Mouse (Mus musculus) G1E (cell line): ENCODE data around the gene Rpl36. TPM values are rescaled to one million over a fixed set of nuclear protein-coding genes. Genes with fewer than 3 reads are reported as not detected.

Experiments used
- ATAC-seq: 2 replicates; pipeline ENCODE4 v1.8.0; 2016; ENCODE audit warnings: mild to moderate bottlenecking; ENCODE audit not compliant: insufficient number of reproducible peaks, poor library complexity, low FRiP score, severe bottlenecking; ENCODE audit errors: extremely low read depth
- DNase-seq: peaks from one replicate; pipeline ENCODE4 v3.0.0; 2012; ENCODE audit warnings: low spot score
- H3K27me3 ChIP-seq: 2 replicates; pipeline ENCODE4 v1.6.1; 2012; ENCODE audit warnings: mild to moderate bottlenecking, low read length, inconsistent platforms; ENCODE audit not compliant: insufficient read depth
- H3K36me3 ChIP-seq: replicated peaks from 2 replicates; pipeline ENCODE3; 2012; ENCODE audit warnings: mild to moderate bottlenecking, inconsistent platforms
- H3K4me1 ChIP-seq: 2 replicates; pipeline ENCODE4 v1.6.1; 2012; ENCODE audit warnings: low read depth, low read length, inconsistent platforms, mixed read lengths; ENCODE audit not compliant: insufficient read depth
- H3K4me3 ChIP-seq: 2 replicates; pipeline ENCODE4 v1.5.1; 2012; ENCODE audit warnings: low read depth, mild to moderate bottlenecking, inconsistent platforms, low read length, moderate library complexity, mixed read lengths
- H3K9me3 ChIP-seq: replicated peaks from 2 replicates; pipeline ENCODE4 v1.6.1; 2012; ENCODE audit warnings: inconsistent platforms
- CTCF ChIP-seq: IDR thresholded peaks from 2 replicates; pipeline ENCODE4 v1.5.1; 2012; ENCODE audit warnings: low read depth, low read length, inconsistent platforms, mixed read lengths
- GATA1 ChIP-seq: IDR thresholded peaks from 2 replicates; pipeline ENCODE4 v1.6.1; 2012; ENCODE audit warnings: borderline replicate concordance, low read length, inconsistent platforms, mixed read lengths
- GATA2 ChIP-seq: IDR thresholded peaks from 2 replicates; pipeline ENCODE4 v1.6.1; 2012; ENCODE audit warnings: low read depth, low read length, inconsistent platforms, borderline replicate concordance
- POLR2AphosphoS5 ChIP-seq: IDR thresholded peaks from 2 replicates; pipeline ENCODE4 v1.6.1; 2012; ENCODE audit warnings: low read depth, low read length, inconsistent platforms; ENCODE audit not compliant: insufficient replicate concordance
- TAL1 ChIP-seq: conservative IDR thresholded peaks from 2 replicates; pipeline ENCODE4 v1.6.1; 2012; ENCODE audit warnings: low read depth, low read length, inconsistent platforms, mixed read lengths
- polyA plus RNA-seq: library from polyadenylated mRNA; stranded (reverse); fragments of >175 nt; gene quantifications from 2 replicates; pipeline ENCODE4 v1.2.3, GENCODE M21; 2012
- total RNA-seq, 2 experiments: library from RNA; stranded (forward) in 1 of 2; stranded (reverse) in 1 of 2; fragments of 200-1000 nt in 1 of 2; fragments of >200 nt in 1 of 2; fragmentation: Nextera tagmentation in 1 of 2; gene quantifications; 2 replicates each; pipeline ENCODE4 v1.2.3; 2014 to 2017

The Rpl36 gene
- total and polyA plus RNA-seq, 3 experiments = 1,885 to 9,624 (median 2,574) TPM

DNA sequence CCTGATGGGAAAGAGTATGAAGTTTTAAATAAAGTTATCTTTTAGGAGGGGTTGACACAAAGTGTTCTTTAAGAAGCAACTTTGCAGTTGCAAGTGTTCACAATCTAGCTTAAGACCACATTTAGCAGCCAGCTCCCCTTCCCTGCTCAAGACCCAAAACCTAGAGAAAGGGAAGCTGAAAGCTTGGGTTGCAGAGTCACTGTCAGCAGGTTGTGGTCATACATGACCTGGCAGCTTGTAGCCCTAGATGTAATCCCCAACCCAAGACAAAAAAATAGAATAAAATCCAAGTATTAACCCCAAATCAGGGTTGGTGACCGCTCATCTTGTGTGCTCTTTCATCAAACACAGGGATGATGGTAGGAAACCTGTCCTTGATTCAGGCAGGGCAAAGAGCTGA, 30.1 kb upstream of the Rpl36 start:
- no peak for DNase-seq
- ATAC-seq = no peak

DNA sequence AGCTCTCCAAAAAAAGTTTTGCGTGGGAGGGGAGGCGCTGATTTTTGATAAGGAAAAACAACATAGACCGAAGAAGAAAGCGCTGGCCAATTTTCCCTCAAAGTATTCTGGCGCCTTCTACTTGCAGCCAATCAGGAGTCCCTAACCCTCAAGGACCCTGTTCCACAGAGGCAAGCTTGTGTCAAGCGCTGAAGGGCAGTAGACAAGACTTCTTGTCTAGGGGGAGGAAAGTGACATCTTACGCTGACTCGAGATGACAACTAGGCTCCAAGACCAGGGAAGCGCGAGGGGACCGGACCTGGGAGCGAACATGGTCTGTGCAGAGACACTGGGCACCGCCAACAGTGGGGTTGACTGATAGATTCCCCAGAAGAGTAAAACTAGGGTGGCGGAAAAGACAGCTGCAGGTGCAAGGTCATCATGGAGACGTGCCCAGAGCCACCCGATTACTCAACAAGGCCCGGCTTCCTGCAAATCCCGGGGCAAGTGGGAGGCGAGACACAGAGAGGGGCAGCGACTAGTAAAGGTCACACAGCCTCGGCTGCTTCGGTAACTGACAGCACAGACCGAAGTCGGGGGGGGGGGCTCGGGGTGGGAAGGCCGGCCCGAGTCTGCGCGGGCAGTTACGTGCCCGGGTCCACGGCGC, 29.5 kb upstream of the Rpl36 start:
- H3K4me1 ChIP-seq = peaks cover 68% of the 10 kb centered on the region
- H3K36me3 ChIP-seq = peaks cover 77% of the 10 kb centered on the region

More for the DNA sequence above, 30.1 kb upstream of the Rpl36 start:
- no peak for TF ChIP-seq POLR2AphosphoS5
- TF ChIP-seq CTCF = no peak
- TF ChIP-seq GATA1 = no peak
- no peak for TF ChIP-seq GATA2
- no peak for TF ChIP-seq TAL1
- Histone ChIP-seq H3K27me3 (no peaks in the 10 kb centered on the region), H3K4me1 (peaks cover 68% of the 10 kb centered on the region), H3K36me3 (peaks cover 77% of the 10 kb centered on the region), H3K9me3 (no peaks in the 10 kb centered on the region), H3K4me3 (peak overlapping the region; percentile 91)

GRCm38 (mm10) chr17:56584257-56585130, 28.7 kb upstream of the Rpl36 start, which contains the start of the genes Safb2 and Safb:
Safb2 (minus strand) TSS chr17:56584585.
Safb (plus strand) TSS chr17:56584825.
- Histone ChIP-seq H3K27me3 (no peaks in the 10 kb centered on the region), H3K9me3 (no peaks in the 10 kb centered on the region), H3K36me3 (peaks cover 77% of the 10 kb centered on the region), H3K4me1 (peaks cover 69% of the 10 kb centered on the region), H3K4me3 (peak within 1 kb of the TSS; percentile 91)
- DNase-seq (peak; percentile 95), ATAC-seq (peak; percentile 73)
- no peak for TF ChIP-seq GATA1
- TF ChIP-seq POLR2AphosphoS5 = no peak
- no peak for TF ChIP-seq GATA2
- TF ChIP-seq TAL1 = no peak
- TF ChIP-seq CTCF = no peak

More for the DNA sequence above, 29.5 kb upstream of the Rpl36 start:
- Histone ChIP-seq H3K27me3 (no peaks in the 10 kb centered on the region), H3K4me3 (peak overlapping the region; percentile 91), H3K9me3 (no peaks in the 10 kb centered on the region)
- no peak for TF ChIP-seq GATA2
- no peak for TF ChIP-seq CTCF
- TF ChIP-seq GATA1 = no peak
- no peak for TF ChIP-seq POLR2AphosphoS5
- TF ChIP-seq TAL1 = no peak
- peak; percentile 71 for DNase-seq
- ATAC-seq = no peak

DNA sequence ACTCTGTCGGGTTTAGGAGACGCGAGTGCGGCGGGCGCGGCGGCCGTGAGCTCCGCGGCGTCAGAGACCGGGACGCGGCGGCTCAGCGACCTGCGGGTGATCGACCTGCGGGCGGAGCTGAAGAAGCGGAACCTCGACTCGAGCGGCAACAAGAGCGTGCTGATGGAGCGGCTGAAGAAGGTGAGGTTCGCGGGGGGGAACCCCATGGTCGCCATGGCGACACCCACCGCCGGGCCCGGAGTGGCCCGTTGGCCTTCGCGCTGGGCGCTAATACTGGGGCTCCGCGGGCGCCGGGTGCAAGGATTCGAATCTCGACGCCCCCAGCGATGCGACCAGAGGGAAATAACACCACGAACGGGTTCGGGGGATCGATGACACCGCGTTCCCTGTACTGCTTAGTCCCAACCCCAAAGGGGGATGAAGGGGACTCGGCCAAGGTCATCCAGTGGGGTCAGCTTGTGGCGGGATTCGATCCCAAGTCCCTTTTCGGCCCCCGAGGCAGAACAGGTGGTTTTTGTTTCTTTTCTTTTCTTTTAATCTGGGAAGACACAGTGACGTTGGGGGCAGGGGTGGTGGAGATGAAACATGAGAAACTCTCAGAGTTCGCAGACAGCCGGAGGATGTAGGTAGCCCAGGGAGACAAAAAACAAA, 27.9 kb upstream of the Rpl36 start:
- H3K27me3 ChIP-seq = no peaks in the 10 kb centered on the region
- H3K4me3 ChIP-seq = peak overlapping the region; percentile 91
- H3K36me3 ChIP-seq = peaks cover 77% of the 10 kb centered on the region
- H3K9me3 ChIP-seq = no peaks in the 10 kb centered on the region
- TF ChIP-seq GATA1 (no peak), POLR2AphosphoS5 (no peak), GATA2 (no peak), TAL1 (no peak), CTCF (no peak)
- peaks cover 71% of the 10 kb centered on the region for H3K4me1 ChIP-seq
- ATAC-seq = no peak
- peak; percentile 39 for DNase-seq

- DNase-seq (no peak), ATAC-seq (no peak)
- H3K27me3 ChIP-seq = no peaks in the 10 kb centered on the region
- peaks cover 64% of the 10 kb centered on the region for H3K4me1 ChIP-seq
- no peak overlapping the region; the same call in 1 of the 2 replicates for H3K4me3 ChIP-seq
- TF ChIP-seq GATA2 = no peak
- no peak for TF ChIP-seq GATA1
- TF ChIP-seq CTCF = no peak
- TF ChIP-seq TAL1 = no peak
- no peak for TF ChIP-seq POLR2AphosphoS5
- H3K9me3 ChIP-seq = no peaks in the 10 kb centered on the region
- peaks cover 77% of the 10 kb centered on the region for H3K36me3 ChIP-seq
These were observed 25.4 kb upstream of the Rpl36 start for GRCm38 (mm10) chr17:56587773-56588172.

GRCm38 (mm10) chr17:56588921-56589320, 24.3 kb upstream of the Rpl36 start:
- ATAC-seq (no peak), DNase-seq (no peak)
- H3K4me1 ChIP-seq = peaks cover 64% of the 10 kb centered on the region
- H3K4me3 ChIP-seq = no peak overlapping the region; the same call in 1 of the 2 replicates
- H3K27me3 ChIP-seq = no peaks in the 10 kb centered on the region
- TF ChIP-seq POLR2AphosphoS5 = no peak
- no peaks in the 10 kb centered on the region for H3K9me3 ChIP-seq
- peaks cover 81% of the 10 kb centered on the region for H3K36me3 ChIP-seq
